Mouse (Mus musculus): Measurements from ENCODE around the gene Gm10309. TPM values are rescaled to one million over a fixed set of nuclear protein-coding genes. Genes with fewer than 3 reads are reported as not detected.
A peak's percentile ranks its signal among the peaks of the same experiment; 100 is the strongest.

Gm10309 gene
- polyA plus RNA-seq, 1 experiment from 2014 or later, result not detected

GRCm38 (mm10) chr17:86535827-86536656 lies 31.0 kb upstream of the Gm10309 start:
- H3K9me3 ChIP-seq (ENCODE audit: control insufficient read depth), result no peaks in the 10 kb centered on the region
- H3K27ac ChIP-seq (ENCODE audit: low read depth, low read length), result peak overlapping the region; percentile 35; the same call in 1 of the 2 replicates
- H3K27me3 ChIP-seq (replicated peaks; ENCODE audit: control insufficient read depth, insufficient read depth, low read length), result no peaks in the 10 kb centered on the region
- H3K4me2 ChIP-seq (replicated peaks; ENCODE audit: low read depth), result peak overlapping the region; percentile 59
- peak overlapping the region; percentile 17; the same call in 1 of the 2 replicates for H3K9ac ChIP-seq (ENCODE audit: low read depth, low read length)
- 6% methylated on average over 22 of the region's 22 CpGs for WGBS
- peak; percentile 97 for TF ChIP-seq CTCF (IDR thresholded peaks at IDR 0.05; ENCODE audit: low read depth)
- no peak; the same call in 1 of the 2 replicates for ATAC-seq
- H3K36me3 ChIP-seq (ENCODE audit: control insufficient read depth, insufficient read depth), result no peaks in the 10 kb centered on the region
- peak overlapping the region; percentile 27 for H3K4me3 ChIP-seq (ENCODE audit: low read depth, low read length)
- H3K4me1 ChIP-seq (replicated peaks; ENCODE audit: control insufficient read depth, insufficient read depth, low read length), result no peaks in the 10 kb centered on the region

- Histone ChIP-seq H3K27me3 (replicated peaks; ENCODE audit: control insufficient read depth, insufficient read depth, low read length) (no peaks in the 10 kb centered on the region), H3K27ac (ENCODE audit: low read depth, low read length) (no peak overlapping the region), H3K9ac (ENCODE audit: low read depth, low read length) (no peak overlapping the region), H3K9me3 (ENCODE audit: control insufficient read depth) (no peaks in the 10 kb centered on the region), H3K4me1 (replicated peaks; ENCODE audit: control insufficient read depth, insufficient read depth, low read length) (no peaks in the 10 kb centered on the region), H3K36me3 (ENCODE audit: control insufficient read depth, insufficient read depth) (no peaks in the 10 kb centered on the region), H3K4me2 (replicated peaks; ENCODE audit: low read depth) (no peak overlapping the region), H3K4me3 (ENCODE audit: low read depth, low read length) (no peak overlapping the region)
- 71% methylated on average over 10 of the region's 10 CpGs for WGBS
- no peak for TF ChIP-seq CTCF (IDR thresholded peaks at IDR 0.05; ENCODE audit: low read depth)
- no peak for ATAC-seq
Measured at GRCm38 (mm10) chr17:86535096-86535495, 30.1 kb upstream of the Gm10309 start.

- Histone ChIP-seq H3K27ac (ENCODE audit: low read depth, low read length) (no peak overlapping the region), H3K27me3 (replicated peaks; ENCODE audit: control insufficient read depth, insufficient read depth, low read length) (no peaks in the 10 kb centered on the region), H3K4me1 (replicated peaks; ENCODE audit: control insufficient read depth, insufficient read depth, low read length) (no peaks in the 10 kb centered on the region), H3K9me3 (ENCODE audit: control insufficient read depth) (no peaks in the 10 kb centered on the region), H3K4me2 (replicated peaks; ENCODE audit: low read depth) (no peak overlapping the region), H3K4me3 (ENCODE audit: low read depth, low read length) (no peak overlapping the region), H3K9ac (ENCODE audit: low read depth, low read length) (no peak overlapping the region), H3K36me3 (ENCODE audit: control insufficient read depth, insufficient read depth) (no peaks in the 10 kb centered on the region)
- TF ChIP-seq CTCF (IDR thresholded peaks at IDR 0.05; ENCODE audit: low read depth), result no peak
- 74% methylated on average over 11 of the region's 11 CpGs for WGBS
- ATAC-seq, result no peak
Measured at GRCm38 (mm10) chr17:86533549-86533851, 28.5 kb upstream of the Gm10309 start.

- Histone ChIP-seq H3K9me3 (ENCODE audit: control insufficient read depth) (no peaks in the 10 kb centered on the region), H3K9ac (ENCODE audit: low read depth, low read length) (no peak overlapping the region), H3K4me2 (replicated peaks; ENCODE audit: low read depth) (no peak overlapping the region), H3K27ac (ENCODE audit: low read depth, low read length) (no peak overlapping the region), H3K27me3 (replicated peaks; ENCODE audit: control insufficient read depth, insufficient read depth, low read length) (no peaks in the 10 kb centered on the region), H3K4me3 (ENCODE audit: low read depth, low read length) (no peak overlapping the region), H3K4me1 (replicated peaks; ENCODE audit: control insufficient read depth, insufficient read depth, low read length) (no peaks in the 10 kb centered on the region), H3K36me3 (ENCODE audit: control insufficient read depth, insufficient read depth) (no peaks in the 10 kb centered on the region)
- 69% methylated on average over 17 of the region's 17 CpGs for WGBS
- ATAC-seq, result no peak
- TF ChIP-seq CTCF (IDR thresholded peaks at IDR 0.05; ENCODE audit: low read depth), result no peak
Measured at GRCm38 (mm10) chr17:86532783-86533548, 27.9 kb upstream of the Gm10309 start.

GRCm38 (mm10) chr17:86531231-86531630 lies 26.2 kb upstream of the Gm10309 start:
- no peaks in the 10 kb centered on the region for H3K36me3 ChIP-seq (ENCODE audit: control insufficient read depth, insufficient read depth)
- no peaks in the 10 kb centered on the region for H3K27me3 ChIP-seq (replicated peaks; ENCODE audit: control insufficient read depth, insufficient read depth, low read length)
- TF ChIP-seq CTCF (IDR thresholded peaks at IDR 0.05; ENCODE audit: low read depth), result no peak
- ATAC-seq, result no peak
- no peak overlapping the region for H3K4me2 ChIP-seq (replicated peaks; ENCODE audit: low read depth)
- H3K9me3 ChIP-seq (ENCODE audit: control insufficient read depth), result no peaks in the 10 kb centered on the region
- H3K9ac ChIP-seq (ENCODE audit: low read depth, low read length), result no peak overlapping the region
- H3K27ac ChIP-seq (ENCODE audit: low read depth, low read length), result no peak overlapping the region
- H3K4me1 ChIP-seq (replicated peaks; ENCODE audit: control insufficient read depth, insufficient read depth, low read length), result no peaks in the 10 kb centered on the region
- 66% methylated on average over 6 of the region's 6 CpGs for WGBS
- no peak overlapping the region for H3K4me3 ChIP-seq (ENCODE audit: low read depth, low read length)

GRCm38 (mm10) chr17:86529411-86529810 lies 24.4 kb upstream of the Gm10309 start:
- no peak for ATAC-seq
- no peaks in the 10 kb centered on the region for H3K9me3 ChIP-seq (ENCODE audit: control insufficient read depth)
- WGBS, result 43% methylated on average over 4 of the region's 4 CpGs
- no peak overlapping the region for H3K27ac ChIP-seq (ENCODE audit: low read depth, low read length)
- no peak overlapping the region for H3K4me2 ChIP-seq (replicated peaks; ENCODE audit: low read depth)
- no peaks in the 10 kb centered on the region for H3K4me1 ChIP-seq (replicated peaks; ENCODE audit: control insufficient read depth, insufficient read depth, low read length)
- H3K4me3 ChIP-seq (ENCODE audit: low read depth, low read length), result no peak overlapping the region
- TF ChIP-seq CTCF (IDR thresholded peaks at IDR 0.05; ENCODE audit: low read depth), result no peak
- H3K36me3 ChIP-seq (ENCODE audit: control insufficient read depth, insufficient read depth), result no peaks in the 10 kb centered on the region; the same call in 1 of the 2 replicates
- no peak overlapping the region for H3K9ac ChIP-seq (ENCODE audit: low read depth, low read length)
- no peaks in the 10 kb centered on the region for H3K27me3 ChIP-seq (replicated peaks; ENCODE audit: control insufficient read depth, insufficient read depth, low read length)

Data from intestine, postnatal 0 days (tissue).